ENCODE assay signal across 20 mouse cellular contexts in genomic region chr6:80885363-80885762, GRCm38 (mm10).
DNase-seq lines count a peak whose midpoint lies in the region; ATAC-seq and TF ChIP-seq lines count a peak whose summit lies in the region.
"Had no signal": no experiment of that assay in that cellular context is flagged by ENCODE, and none has a peak within 500 bp of the region (broad histone marks: within the 10 kb centered on the region; RNA-seq: fewer than 3 reads in every experiment).

No protein-coding gene starts in this region.

- no peak for TF ChIP-seq POLR2A in cerebellum, adult 2 months (IDR thresholded peaks at IDR 0.05; ENCODE audit: borderline replicate concordance, insufficient read depth, low read length)

- H3K4me1 ChIP-seq in hindbrain, embryonic 16.5 days (ENCODE audit: control insufficient read depth, insufficient read depth, low read depth, low read length): no peaks in the 10 kb centered on the region
- no peaks in the 10 kb centered on the region for H3K4me1 ChIP-seq in hindbrain, embryonic 12.5 days
- no peaks in the 10 kb centered on the region for H3K4me1 ChIP-seq in midbrain, postnatal 0 days (ENCODE audit: insufficient read depth, low read length)
- no peaks in the 10 kb centered on the region for H3K4me1 ChIP-seq in midbrain, embryonic 10.5 days
- H3K4me1 ChIP-seq in cerebellum, adult 2 months (ENCODE audit: control insufficient read depth, insufficient read depth, low read length): peaks cover 3% of the 10 kb centered on the region; the same call in 1 of the 2 replicates
- no peaks in the 10 kb centered on the region for H3K4me1 ChIP-seq in liver, postnatal 0 days (ENCODE audit: insufficient read depth)
- no peaks in the 10 kb centered on the region for H3K4me1 ChIP-seq in forebrain, embryonic 15.5 days
- H3K4me1 ChIP-seq: embryonic facial prominence, embryonic 15.5 days; heart, embryonic 12.5 days; lung, embryonic 15.5 days; neural tube, embryonic 12.5 days had no signal

- no peaks in the 10 kb centered on the region for H3K27me3 ChIP-seq in hindbrain, embryonic 16.5 days (replicated peaks; ENCODE audit: control insufficient read depth, insufficient read depth, low read length)
- no peaks in the 10 kb centered on the region for H3K27me3 ChIP-seq in hindbrain, embryonic 12.5 days
- H3K27me3 ChIP-seq in midbrain, postnatal 0 days (ENCODE audit: insufficient read depth, low read length): no peaks in the 10 kb centered on the region
- H3K27me3 ChIP-seq in midbrain, embryonic 10.5 days (ENCODE audit: low read depth, poor library complexity, severe bottlenecking): no peaks in the 10 kb centered on the region
- no peaks in the 10 kb centered on the region for H3K27me3 ChIP-seq in cerebellum, adult 2 months (ENCODE audit: control insufficient read depth, insufficient read depth, low read length)
- no peaks in the 10 kb centered on the region for H3K27me3 ChIP-seq in liver, postnatal 0 days (ENCODE audit: insufficient read depth, low read length)
- H3K27me3 ChIP-seq in forebrain, embryonic 15.5 days: no peaks in the 10 kb centered on the region
- H3K27me3 ChIP-seq: embryonic facial prominence, embryonic 15.5 days; heart, embryonic 12.5 days; lung, embryonic 15.5 days; neural tube, embryonic 12.5 days had no signal

- H3K9me3 ChIP-seq in hindbrain, embryonic 16.5 days (ENCODE audit: control insufficient read depth, low read length): no peaks in the 10 kb centered on the region
- H3K9me3 ChIP-seq in hindbrain, embryonic 12.5 days (replicated peaks): no peaks in the 10 kb centered on the region
- H3K9me3 ChIP-seq in midbrain, postnatal 0 days (ENCODE audit: low read length): no peaks in the 10 kb centered on the region
- no peaks in the 10 kb centered on the region for H3K9me3 ChIP-seq in midbrain, embryonic 10.5 days (replicated peaks)
- no peaks in the 10 kb centered on the region for H3K9me3 ChIP-seq in liver, postnatal 0 days (ENCODE audit: low read length)
- H3K9me3 ChIP-seq in forebrain, embryonic 15.5 days: no peaks in the 10 kb centered on the region
- H3K9me3 ChIP-seq: embryonic facial prominence, embryonic 15.5 days; lung, embryonic 15.5 days; neural tube, embryonic 12.5 days had no signal

- peak; percentile 92 for ATAC-seq in hindbrain, embryonic 16.5 days
- ATAC-seq in hindbrain, embryonic 12.5 days (ENCODE audit: low FRiP score): no peak
- no peak for ATAC-seq in midbrain, postnatal 0 days (ENCODE audit: low FRiP score)
- ATAC-seq in liver, postnatal 0 days: no peak
- ATAC-seq in forebrain, embryonic 15.5 days (replicated peaks): no peak
- ATAC-seq: inflammation-experienced regulatory T-cells, adult 6 months had no signal

- no peaks in the 10 kb centered on the region for H3K36me3 ChIP-seq in hindbrain, embryonic 16.5 days (ENCODE audit: control insufficient read depth, insufficient read depth, low read length)
- H3K36me3 ChIP-seq in hindbrain, embryonic 12.5 days: no peaks in the 10 kb centered on the region
- H3K36me3 ChIP-seq in midbrain, postnatal 0 days (ENCODE audit: insufficient read depth, low read length): no peaks in the 10 kb centered on the region
- no peaks in the 10 kb centered on the region for H3K36me3 ChIP-seq in midbrain, embryonic 10.5 days
- H3K36me3 ChIP-seq in liver, postnatal 0 days (replicated peaks; ENCODE audit: insufficient read depth, low read length): no peaks in the 10 kb centered on the region
- no peaks in the 10 kb centered on the region for H3K36me3 ChIP-seq in forebrain, embryonic 15.5 days
- H3K36me3 ChIP-seq: embryonic facial prominence, embryonic 15.5 days; heart, embryonic 12.5 days; lung, embryonic 15.5 days; neural tube, embryonic 12.5 days had no signal

- no peak overlapping the region for H3K27ac ChIP-seq in hindbrain, embryonic 16.5 days (ENCODE audit: low read depth, low read length)
- H3K27ac ChIP-seq in hindbrain, embryonic 12.5 days: no peak overlapping the region
- no peak overlapping the region for H3K27ac ChIP-seq in midbrain, postnatal 0 days (ENCODE audit: low read depth, low read length)
- H3K27ac ChIP-seq in midbrain, embryonic 10.5 days (replicated peaks): no peak overlapping the region
- no peak overlapping the region for H3K27ac ChIP-seq in cerebellum, adult 2 months (ENCODE audit: insufficient read depth, low read length)
- no peak overlapping the region for H3K27ac ChIP-seq in liver, postnatal 0 days (ENCODE audit: low read depth)
- H3K27ac ChIP-seq in forebrain, embryonic 15.5 days (replicated peaks): no peak overlapping the region
- H3K27ac ChIP-seq: embryonic facial prominence, embryonic 15.5 days; lung, embryonic 15.5 days; neural tube, embryonic 12.5 days had no signal

- 59% methylated on average over 3 of the region's 3 CpGs for WGBS in hindbrain, embryonic 16.5 days
- 82% methylated on average over 3 of the region's 3 CpGs for WGBS in hindbrain, embryonic 12.5 days
- WGBS in midbrain, postnatal 0 days: 64% methylated on average over 3 of the region's 3 CpGs
- 91% methylated on average over 3 of the region's 3 CpGs for WGBS in midbrain, embryonic 10.5 days
- 5% methylated on average over 3 of the region's 3 CpGs for whole genome bisulfite sequencing in cerebellum, adult 2 months
- 62% methylated on average over 3 of the region's 3 CpGs for WGBS in liver, postnatal 0 days (ENCODE audit: insufficient replicate concordance)
- 53% methylated on average over 3 of the region's 3 CpGs for WGBS in forebrain, embryonic 15.5 days

- no peak overlapping the region for H3K4me2 ChIP-seq in hindbrain, embryonic 16.5 days (ENCODE audit: low read length)
- H3K4me2 ChIP-seq in hindbrain, embryonic 12.5 days (replicated peaks): no peak overlapping the region
- H3K4me2 ChIP-seq in midbrain, postnatal 0 days (ENCODE audit: low read depth, low read length, poor library complexity, severe bottlenecking): no peak overlapping the region
- H3K4me2 ChIP-seq in liver, postnatal 0 days (ENCODE audit: low read depth, low read length): no peak overlapping the region
- no peak overlapping the region for H3K4me2 ChIP-seq in forebrain, embryonic 15.5 days (replicated peaks)
- H3K4me2 ChIP-seq: embryonic facial prominence, embryonic 15.5 days; heart, embryonic 12.5 days; liver, embryonic 11.5 days; lung, embryonic 15.5 days; neural tube, embryonic 12.5 days had no signal

- peak; percentile 82 for DNase-seq in midbrain, postnatal 0 days (ENCODE audit: low spot score)
- DNase-seq in midbrain, embryonic 10.5 days (ENCODE audit: low spot score): no peak
- DNase-seq in cerebellum, adult 2 months: peak; percentile 55 to 80
- peak; percentile 61 to 69 for DNase-seq in cerebellum, postnatal 36 days
- no peak for DNase-seq in liver, postnatal 0 days
- DNase-seq: adrenal gland, postnatal 36 days; heart, postnatal 14 days; kidney, adult 8-10 months; kidney, postnatal 25 days; lung, postnatal 4 days; thymus, adult 2 months had no signal

- H3K9ac ChIP-seq in hindbrain, embryonic 16.5 days (ENCODE audit: low read depth, low read length): no peak overlapping the region
- no peak overlapping the region for H3K9ac ChIP-seq in hindbrain, embryonic 12.5 days
- H3K9ac ChIP-seq in midbrain, postnatal 0 days (replicated peaks; ENCODE audit: low read length, poor library complexity, severe bottlenecking): no peak overlapping the region
- H3K9ac ChIP-seq in liver, postnatal 0 days (replicated peaks): no peak overlapping the region
- H3K9ac ChIP-seq in forebrain, embryonic 15.5 days (replicated peaks): no peak overlapping the region
- H3K9ac ChIP-seq: embryonic facial prominence, embryonic 15.5 days; heart, embryonic 12.5 days; lung, embryonic 15.5 days; neural tube, embryonic 12.5 days had no signal

- TF ChIP-seq EP300 in liver, postnatal 0 days (IDR thresholded peaks at IDR 0.05; ENCODE audit: low read depth): no peak

- no peak for TF ChIP-seq CTCF in midbrain, postnatal 0 days (IDR thresholded peaks at IDR 0.05)
- TF ChIP-seq CTCF in cerebellum, adult 2 months (IDR thresholded peaks at IDR 0.05; ENCODE audit: borderline replicate concordance, insufficient read depth, low read depth, low read length): no peak
- no peak for TF ChIP-seq CTCF in liver, postnatal 0 days (IDR thresholded peaks at IDR 0.05; ENCODE audit: low read depth)

- H3K4me3 ChIP-seq in hindbrain, embryonic 16.5 days (ENCODE audit: low read length): no peak overlapping the region
- H3K4me3 ChIP-seq in hindbrain, embryonic 12.5 days: no peak overlapping the region
- no peak overlapping the region for H3K4me3 ChIP-seq in midbrain, postnatal 0 days (ENCODE audit: low read depth, low read length)
- no peak overlapping the region for H3K4me3 ChIP-seq in midbrain, embryonic 10.5 days
- no peak overlapping the region for H3K4me3 ChIP-seq in cerebellum, adult 2 months (replicated peaks; ENCODE audit: insufficient read depth, low read depth, low read length)
- no peak overlapping the region for H3K4me3 ChIP-seq in liver, postnatal 0 days (ENCODE audit: low read depth, low read length)
- H3K4me3 ChIP-seq in forebrain, embryonic 15.5 days: no peak overlapping the region
- H3K4me3 ChIP-seq: embryonic facial prominence, embryonic 15.5 days; heart, embryonic 12.5 days; lung, embryonic 15.5 days; neural tube, embryonic 12.5 days had no signal

Comparison
In these comparisons a context has a peak if more than half of its experiments do, and no peak if none do; other contexts are left out.
1. DNase-seq: peak in midbrain, postnatal 0 days (single experiment), cerebellum, adult 2 months (2 of 2) and cerebellum, postnatal 36 days (2 of 2); none in midbrain, embryonic 10.5 days (single experiment) and liver, postnatal 0 days (single experiment).